Mouse (Mus musculus) WW6 (cell line): ENCODE measurements at regions not wholly inside any gene's neighbourhood (a gene's known extent, or its start where the extent isn't known, plus 50 kb on each side); places are given as distances from the start of the nearest gene placed in this dataset.

Experiments
- DNase-seq: peaks from one replicate; pipeline ENCODE4 v3.0.0-alpha.2; 2013; ENCODE audit warnings: low read depth, low spot score

GRCm38 (mm10) chr12:16021202-16021821 is 204.6 kb upstream of the Trib2 start:
- DNase-seq: no peak

GRCm38 (mm10) chr12:16018237-16018636 is 201.5 kb upstream of the Trib2 start:
- DNase-seq: no peak

DNA sequence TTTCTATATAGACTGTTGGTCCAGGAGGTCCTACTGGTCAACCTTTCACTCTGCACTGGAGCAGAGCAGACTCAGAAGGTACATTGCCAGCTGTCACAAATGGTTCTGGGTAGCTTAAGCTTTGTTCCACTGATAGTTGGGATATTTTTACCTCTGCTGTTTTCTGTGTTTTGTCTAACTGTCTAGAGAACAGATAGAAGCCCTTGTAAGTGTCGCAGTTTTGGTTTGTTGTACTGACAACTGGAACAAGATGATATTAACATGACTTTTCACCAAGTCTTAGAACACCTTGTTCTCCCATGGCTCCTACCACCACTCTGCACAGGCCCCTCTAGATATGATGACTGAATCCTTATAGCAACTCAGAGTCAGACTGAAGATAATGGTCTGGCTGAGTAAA is 199.9 kb upstream of the Trib2 start:
- no peak for DNase-seq

DNA sequence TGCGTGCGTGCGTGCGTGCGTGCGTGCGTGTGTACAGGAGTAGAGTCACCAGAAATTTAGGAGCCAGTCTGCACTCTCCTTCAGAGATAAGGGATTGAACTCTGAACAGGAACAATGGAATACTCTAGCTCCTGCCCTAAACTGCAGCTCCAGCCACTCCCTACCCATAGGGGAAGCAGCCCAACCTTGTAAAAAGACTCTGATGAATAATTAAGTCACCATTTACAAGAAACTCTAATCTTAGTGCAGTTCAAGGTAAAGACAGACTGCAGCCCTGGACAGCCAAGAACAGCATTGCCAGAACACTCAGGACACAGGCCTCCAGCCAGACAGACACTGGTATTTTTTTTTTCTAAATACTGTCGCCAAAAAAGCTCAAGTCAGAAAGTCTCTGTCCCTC is 198.9 kb upstream of the Trib2 start:
- DNase-seq: no peak

DNA sequence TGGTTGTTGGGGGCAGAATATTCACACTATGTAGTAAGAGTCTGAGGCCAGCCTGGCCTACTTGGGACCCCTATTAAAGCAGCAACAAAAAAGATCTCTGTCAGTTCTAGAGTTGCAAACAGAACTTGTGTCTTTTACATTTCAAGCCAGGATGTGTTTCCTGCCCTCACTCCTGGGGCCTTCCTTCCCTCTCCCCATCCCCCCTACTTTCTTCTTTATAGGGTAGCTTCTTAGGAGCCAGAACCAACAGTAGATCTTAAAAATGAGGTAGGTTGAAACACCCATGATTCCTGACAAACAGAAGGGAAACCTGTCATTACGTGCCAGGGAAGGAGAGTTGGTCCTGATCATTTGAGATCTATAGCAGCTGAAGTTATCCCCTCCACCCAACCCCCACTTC is 198.0 kb upstream of the Trib2 start:
- no peak for DNase-seq

- no peak for DNase-seq
Measured at GRCm38 (mm10) chr12:16013861-16014630, 197.3 kb upstream of the Trib2 start.

DNA sequence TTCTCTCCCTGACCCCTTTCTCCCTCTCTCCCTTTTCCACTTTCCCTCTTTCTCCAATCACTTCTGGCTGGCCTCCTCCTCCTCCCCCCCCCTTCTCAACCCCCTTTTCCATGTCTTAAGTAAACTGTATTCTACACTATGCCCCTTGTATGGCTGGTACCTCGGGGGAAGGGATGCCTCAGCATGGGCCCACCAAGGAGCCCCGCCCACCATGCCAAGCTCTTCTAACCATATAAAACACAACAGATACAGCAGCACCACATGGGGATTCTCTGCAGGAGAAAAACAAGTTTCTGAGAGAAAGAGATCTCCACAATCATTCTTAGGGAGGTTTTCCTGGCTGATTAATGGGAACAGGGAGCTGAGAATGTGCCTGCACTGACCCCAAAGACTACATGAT is 196.6 kb upstream of the Trib2 start:
- no peak for DNase-seq

DNA sequence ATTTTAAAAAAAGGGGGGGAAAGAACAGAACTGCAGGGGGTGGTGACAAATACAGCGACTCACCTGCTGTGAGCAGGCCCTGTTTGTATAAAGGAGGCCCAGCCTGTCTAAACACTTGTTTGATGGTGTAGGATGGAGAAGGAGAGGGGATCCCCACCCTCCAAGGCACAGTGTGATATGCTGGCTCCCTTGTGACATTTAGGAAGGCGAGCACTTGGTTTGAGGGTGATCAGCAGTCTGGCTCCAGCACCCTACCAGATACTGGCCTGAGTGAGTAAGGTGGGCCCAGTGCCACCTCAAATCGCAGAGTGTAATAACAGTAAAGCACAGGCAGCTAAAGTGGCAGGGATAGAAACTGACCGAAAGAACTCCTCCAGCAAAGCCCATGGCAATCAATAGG is 195.4 kb upstream of the Trib2 start:
- DNase-seq: no peak

- no peak for DNase-seq
Measured at GRCm38 (mm10) chr12:16009822-16010620, 193.3 kb upstream of the Trib2 start.

DNA sequence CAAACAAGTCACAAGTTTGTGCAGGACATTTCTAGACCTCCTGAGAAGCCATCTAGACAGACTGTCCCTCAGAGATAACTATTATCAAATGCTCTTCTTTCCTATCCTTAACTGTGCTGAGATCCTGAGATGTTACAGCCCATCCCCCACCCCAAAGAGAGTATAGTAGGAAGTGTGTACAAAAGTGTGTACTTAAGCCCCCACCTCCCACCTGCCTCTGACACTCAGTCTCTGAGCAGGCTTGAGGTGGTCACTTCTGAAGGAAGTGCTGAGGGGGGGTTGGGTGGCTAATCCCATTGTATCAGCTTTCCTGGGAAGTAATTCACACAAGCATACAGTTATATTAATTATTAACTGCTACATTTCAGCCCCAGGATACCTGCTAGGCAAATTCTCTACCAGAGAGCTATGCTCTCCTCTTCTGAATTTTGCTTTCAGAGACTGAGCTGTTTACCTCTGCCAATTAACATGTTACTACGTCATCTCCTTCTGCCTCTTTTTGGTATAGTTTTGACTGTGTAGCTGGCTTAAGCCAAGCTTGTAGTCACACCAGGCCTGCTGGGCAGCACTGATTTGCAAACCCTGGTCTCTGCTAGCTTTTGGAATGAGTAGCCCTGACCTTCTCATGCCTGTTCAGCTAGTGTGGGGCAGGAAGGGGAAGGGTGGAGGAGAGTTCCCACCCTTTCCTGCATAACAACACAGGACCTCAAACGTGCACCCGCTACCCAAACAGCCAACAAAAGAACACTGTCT is 192.2 kb upstream of the Trib2 start:
- DNase-seq: no peak

GRCm38 (mm10) chr12:16008261-16008660 is 191.5 kb upstream of the Trib2 start:
- no peak for DNase-seq

- no peak for DNase-seq
Measured at GRCm38 (mm10) chr12:16006688-16007087, 190.0 kb upstream of the Trib2 start.

DNA sequence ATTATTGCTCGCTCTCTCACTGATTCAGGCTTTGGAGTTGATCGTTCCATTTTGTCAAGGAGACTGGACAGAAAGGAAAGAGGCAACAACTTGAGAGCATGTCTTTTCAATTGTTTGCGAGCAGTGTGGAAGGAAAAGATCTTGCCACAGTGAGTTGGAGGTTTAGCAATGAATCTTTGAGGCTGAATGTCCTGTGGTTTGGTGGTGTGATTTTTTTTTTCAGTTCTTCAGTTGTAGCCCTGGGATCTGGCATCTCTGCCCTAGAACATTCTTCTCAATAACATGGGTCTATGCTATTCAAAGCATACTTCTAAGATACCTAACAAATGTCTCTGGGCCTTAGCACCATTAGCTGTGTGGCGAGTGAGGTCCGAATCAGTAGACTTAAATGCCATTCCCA is 189.6 kb upstream of the Trib2 start:
- DNase-seq: no peak

DNA sequence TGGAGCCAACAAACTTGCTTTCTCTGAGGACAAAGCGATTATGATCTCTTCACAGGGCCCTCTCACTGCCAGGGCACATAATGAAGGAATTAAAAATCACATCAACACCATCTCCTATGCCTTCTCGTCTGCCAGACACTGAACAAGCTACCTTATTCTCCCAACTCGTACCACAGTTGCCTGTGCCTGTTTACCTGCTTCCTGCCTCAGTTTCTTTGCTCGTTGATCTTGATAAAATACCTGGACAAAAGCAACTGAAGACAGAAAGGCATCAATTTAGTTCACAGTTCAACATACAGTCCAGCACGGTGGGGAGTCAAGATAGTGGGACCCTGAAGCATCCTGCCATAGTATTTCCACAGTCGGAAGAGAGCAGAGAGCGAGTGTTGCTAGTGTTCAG is 185.1 kb upstream of the Trib2 start:
- no peak for DNase-seq

DNA sequence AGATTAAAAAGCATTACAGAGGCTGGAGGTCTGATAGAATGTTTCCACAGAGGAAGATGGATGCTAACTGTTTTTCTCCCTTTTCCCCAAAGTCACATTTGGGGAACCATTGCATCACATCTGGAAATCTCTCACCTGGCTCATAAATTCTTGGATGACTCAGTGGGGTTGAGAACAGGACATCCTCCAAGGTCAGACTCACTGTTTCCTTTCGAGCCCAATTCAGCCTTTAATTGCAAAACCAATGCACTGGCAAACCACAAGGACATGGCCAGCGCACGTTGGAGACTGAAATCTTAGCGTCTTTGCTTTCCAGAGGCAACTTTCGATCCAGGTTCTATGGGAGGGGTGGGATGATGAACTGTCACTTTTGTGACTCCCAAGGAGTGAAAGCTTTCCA is 184.5 kb upstream of the Trib2 start:
- DNase-seq: no peak

DNA sequence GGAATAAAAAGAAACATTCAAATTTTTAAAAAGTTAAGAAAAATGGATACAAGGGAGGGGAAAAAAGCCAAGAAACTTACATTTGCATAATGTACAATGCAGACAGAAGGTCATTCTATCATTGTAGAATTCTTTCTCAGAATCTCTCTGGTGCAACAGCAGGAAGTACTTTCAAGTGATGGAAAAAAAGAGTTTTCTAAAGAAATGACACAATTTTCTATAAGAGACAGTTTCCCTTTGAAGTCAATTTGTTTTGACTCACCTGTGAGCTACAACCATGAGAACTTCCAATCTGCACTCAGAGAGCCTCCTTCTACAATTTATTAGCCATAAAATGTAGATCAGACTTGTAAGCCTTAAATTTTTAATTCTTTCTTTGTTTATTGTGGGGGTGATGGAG is 181.6 kb upstream of the Trib2 start:
- no peak for DNase-seq

- DNase-seq: no peak
Measured at GRCm38 (mm10) chr12:15993866-15994265, 177.1 kb upstream of the Trib2 start.

GRCm38 (mm10) chr12:15986351-15986750 is 169.6 kb upstream of the Trib2 start:
- DNase-seq: no peak

GRCm38 (mm10) chr12:15985649-15986048 is 168.9 kb upstream of the Trib2 start:
- no peak for DNase-seq

DNA sequence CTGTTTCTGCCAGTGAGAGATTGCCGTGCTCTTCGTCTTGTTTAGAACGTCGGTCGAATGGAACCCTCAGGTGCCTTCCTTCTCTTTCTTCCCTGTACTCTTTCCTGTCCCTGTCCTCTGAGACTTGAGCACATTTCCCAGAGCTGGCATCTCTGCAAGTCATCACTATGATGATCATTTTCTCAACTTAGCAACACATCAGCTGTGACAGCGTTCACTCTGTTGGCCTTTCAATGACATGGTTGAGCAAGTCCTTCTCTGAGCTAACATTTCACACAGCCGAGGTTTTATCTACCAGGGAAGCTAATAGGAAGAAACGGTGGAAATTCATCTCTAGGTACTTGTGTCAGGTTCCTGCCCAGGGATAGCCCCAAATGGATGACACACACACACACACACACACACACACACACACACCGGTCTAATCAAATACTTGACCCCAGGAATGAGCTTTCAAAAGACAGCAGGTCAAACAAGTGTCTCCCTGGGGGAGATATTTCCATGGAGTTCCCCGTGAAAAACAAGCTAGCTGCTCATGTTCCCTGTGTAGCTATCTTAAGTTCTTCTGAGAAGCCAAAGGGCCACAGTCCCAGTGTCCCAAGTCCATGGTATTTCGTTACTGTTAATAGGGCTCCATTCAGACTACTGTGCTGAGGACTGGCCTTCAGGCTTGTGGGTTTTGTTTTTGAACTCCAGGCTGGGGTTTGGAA is 167.0 kb upstream of the Trib2 start:
- no peak for DNase-seq

DNA sequence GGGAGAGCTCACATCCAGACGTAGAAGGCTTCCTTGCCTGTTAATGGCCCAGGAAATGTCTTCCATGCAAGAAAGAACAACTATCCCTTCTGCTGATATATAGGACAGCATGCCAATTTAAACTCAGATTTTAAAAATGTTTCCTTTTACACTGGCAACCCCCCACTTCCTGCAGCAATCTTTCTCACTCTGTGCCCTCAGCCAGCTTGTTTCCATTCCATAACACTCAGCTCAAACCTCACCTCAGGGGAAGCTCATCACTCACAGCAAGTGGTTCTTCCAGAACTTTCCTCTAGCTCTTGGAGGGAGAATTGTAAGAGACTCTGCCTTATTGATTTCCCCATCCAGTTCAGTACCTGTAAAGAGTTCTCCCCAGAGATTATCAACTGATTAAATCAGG is 165.0 kb upstream of the Trib2 start:
- no peak for DNase-seq
